Mouse (Mus musculus) ovary, adult 10 weeks (tissue): ENCODE measurements around the gene Sult1c2. TPM values are rescaled to one million over a fixed set of nuclear protein-coding genes. Genes with fewer than 3 reads are reported as not detected.

Experiments used
- polyA plus RNA-seq: library from polyadenylated mRNA; stranded (reverse); fragments of 350-450 nt; fragmentation: Illumina TruSeq; extraction: RNeasy Lipid Tissue Mini Kit (QIAGEN cat#74804); gene quantifications from one replicate; pipeline ENCODE4 v1.2.3, GENCODE M21; 2014

Sult1c2 gene
- polyA plus RNA-seq: not detected

GRCm38 (mm10) chr17:53846206-53846605 is at the start of gene Sult1c2:
Sult1c2 (minus strand) TSS chr17:53846339.

Other genes with a start within 250 kb of the Sult1c2 start
- gene Sgo1, start 157.0 kb downstream of the Sult1c2 start, polyA plus RNA-seq: 27.4 TPM
- gene Sult1c1, start 144.3 kb upstream of the Sult1c2 start, polyA plus RNA-seq: not detected